Mouse (Mus musculus) embryonic facial prominence, embryonic 10.5 days (tissue): ENCODE measurements at regions not wholly inside any gene's neighbourhood (a gene's known extent, or its start where the extent isn't known, plus 50 kb on each side); places are given as distances from the start of the nearest gene placed in this dataset.

Experiments used
- DNase-seq: peaks from one replicate; pipeline ENCODE4 v3.0.0-alpha.2; 2017; ENCODE audit warnings: low spot score
- H3K27ac ChIP-seq: fragments of 300-500 bp; sonication (generic); replicated peaks from 2 replicates; pipeline ENCODE4 v1.5.1; 2016; ENCODE audit warnings: mild to moderate bottlenecking
- H3K27me3 ChIP-seq: fragments of 300-500 bp; sonication (generic); replicated peaks from 2 replicates; pipeline ENCODE4 v1.6.1; 2016; ENCODE audit warnings: low read depth, mild to moderate bottlenecking; ENCODE audit not compliant: poor library complexity, severe bottlenecking
- H3K36me3 ChIP-seq: fragments of 300-500 bp; sonication (generic); replicated peaks from 2 replicates; pipeline ENCODE4 v1.6.1; 2016; ENCODE audit warnings: mild to moderate bottlenecking, moderate library complexity
- H3K4me1 ChIP-seq: fragments of 300-500 bp; sonication (generic); 2 replicates; pipeline ENCODE4 v1.6.1; 2016
- H3K4me3 ChIP-seq: fragments of 300-500 bp; sonication (generic); 2 replicates; pipeline ENCODE4 v1.5.1; 2016; ENCODE audit warnings: mild to moderate bottlenecking, moderate library complexity
- H3K9me3 ChIP-seq: fragments of 300-500 bp; sonication (generic); 2 replicates; pipeline ENCODE4 v1.6.1; 2016; ENCODE audit warnings: mild to moderate bottlenecking
- WGBS: fragments of 180-500 bp; shearing (Covaris S2); methylation state at CpG from one replicate; pipeline ENCODE4 v1.1.7; 2016; 5-methylcytosine and 5-hydroxymethylcytosine counted together

- H3K36me3 ChIP-seq = no peaks in the 10 kb centered on the region
- H3K27me3 ChIP-seq = no peaks in the 10 kb centered on the region
- 71% methylated on average over 7 of the region's 7 CpGs for WGBS
- H3K27ac ChIP-seq = no peak overlapping the region
- H3K9me3 ChIP-seq = no peaks in the 10 kb centered on the region
- DNase-seq = no peak
- no peak overlapping the region for H3K4me3 ChIP-seq
- peaks cover 4% of the 10 kb centered on the region; the same call in 1 of the 2 replicates for H3K4me1 ChIP-seq
These were observed 53.5 kb upstream of the Ypel5 start for GRCm38 (mm10) chr17:72782775-72783174.

- no peak overlapping the region for H3K27ac ChIP-seq
- no peak overlapping the region for H3K4me3 ChIP-seq
- no peaks in the 10 kb centered on the region for H3K36me3 ChIP-seq
- peaks cover 4% of the 10 kb centered on the region; the same call in 1 of the 2 replicates for H3K4me1 ChIP-seq
- no peaks in the 10 kb centered on the region for H3K9me3 ChIP-seq
- DNase-seq = peak; percentile 57
- WGBS = 30% methylated on average over 6 of the region's 6 CpGs
- H3K27me3 ChIP-seq = no peaks in the 10 kb centered on the region
These were observed 54.5 kb upstream of the Ypel5 start for GRCm38 (mm10) chr17:72781786-72782185.

GRCm38 (mm10) chr17:72768266-72768665 is 68.0 kb upstream of the Ypel5 start:
- Histone ChIP-seq H3K27ac (no peak overlapping the region), H3K27me3 (no peaks in the 10 kb centered on the region), H3K4me3 (no peak overlapping the region), H3K4me1 (no peaks in the 10 kb centered on the region), H3K36me3 (no peaks in the 10 kb centered on the region), H3K9me3 (no peaks in the 10 kb centered on the region)
- 80% methylated on average over 4 of the region's 4 CpGs for WGBS
- no peak for DNase-seq

- no peaks in the 10 kb centered on the region for H3K27me3 ChIP-seq
- 80% methylated on average over 3 of the region's 3 CpGs for WGBS
- no peak for DNase-seq
- H3K4me3 ChIP-seq = no peak overlapping the region
- H3K9me3 ChIP-seq = no peaks in the 10 kb centered on the region
- H3K4me1 ChIP-seq = no peaks in the 10 kb centered on the region
- H3K27ac ChIP-seq = no peak overlapping the region
- H3K36me3 ChIP-seq = no peaks in the 10 kb centered on the region
These were observed 75.3 kb upstream of the Ypel5 start for GRCm38 (mm10) chr17:72760937-72761336.

GRCm38 (mm10) chr17:72746411-72746810 is 89.8 kb upstream of the Ypel5 start:
- H3K27me3 ChIP-seq = no peaks in the 10 kb centered on the region
- no peak overlapping the region for H3K27ac ChIP-seq
- no peaks in the 10 kb centered on the region for H3K4me1 ChIP-seq
- no peaks in the 10 kb centered on the region for H3K9me3 ChIP-seq
- DNase-seq = no peak
- no peak overlapping the region for H3K4me3 ChIP-seq
- WGBS = 69% methylated on average over 4 of the region's 4 CpGs
- H3K36me3 ChIP-seq = no peaks in the 10 kb centered on the region

GRCm38 (mm10) chr17:72733006-72733405 is 103.2 kb upstream of the Ypel5 start:
- 96% methylated on average over 1 of the region's 1 CpGs for WGBS
- Histone ChIP-seq H3K4me3 (no peak overlapping the region), H3K4me1 (peaks cover 6% of the 10 kb centered on the region), H3K27ac (no peak overlapping the region), H3K27me3 (no peaks in the 10 kb centered on the region), H3K36me3 (no peaks in the 10 kb centered on the region), H3K9me3 (no peaks in the 10 kb centered on the region)
- DNase-seq = no peak

- Histone ChIP-seq H3K9me3 (no peaks in the 10 kb centered on the region), H3K36me3 (no peaks in the 10 kb centered on the region), H3K27me3 (no peaks in the 10 kb centered on the region), H3K27ac (no peak overlapping the region), H3K4me3 (no peak overlapping the region), H3K4me1 (peaks cover 6% of the 10 kb centered on the region)
- DNase-seq = no peak
- WGBS = 91% methylated on average over 6 of the region's 6 CpGs
These were observed 104.6 kb upstream of the Ypel5 start for GRCm38 (mm10) chr17:72731691-72732090.

- peaks cover 6% of the 10 kb centered on the region for H3K4me1 ChIP-seq
- DNase-seq = no peak
- no peak overlapping the region for H3K4me3 ChIP-seq
- WGBS = 87% methylated on average over 5 of the region's 5 CpGs
- H3K27me3 ChIP-seq = no peaks in the 10 kb centered on the region
- H3K27ac ChIP-seq = no peak overlapping the region
- H3K36me3 ChIP-seq = no peaks in the 10 kb centered on the region
- no peaks in the 10 kb centered on the region for H3K9me3 ChIP-seq
These were observed 105.1 kb upstream of the Ypel5 start for GRCm38 (mm10) chr17:72731175-72731574.

GRCm38 (mm10) chr17:72720753-72721152 is 115.5 kb upstream of the Ypel5 start:
- Histone ChIP-seq H3K4me1 (no peaks in the 10 kb centered on the region), H3K36me3 (no peaks in the 10 kb centered on the region), H3K4me3 (no peak overlapping the region), H3K9me3 (no peaks in the 10 kb centered on the region), H3K27me3 (no peaks in the 10 kb centered on the region), H3K27ac (no peak overlapping the region)
- 57% methylated on average over 7 of the region's 7 CpGs for WGBS
- peak; percentile 34 for DNase-seq

- no peak overlapping the region for H3K4me3 ChIP-seq
- H3K4me1 ChIP-seq = no peaks in the 10 kb centered on the region
- H3K27ac ChIP-seq = no peak overlapping the region
- no peaks in the 10 kb centered on the region for H3K36me3 ChIP-seq
- H3K9me3 ChIP-seq = no peaks in the 10 kb centered on the region
- 67% methylated on average over 4 of the region's 4 CpGs for WGBS
- H3K27me3 ChIP-seq = no peaks in the 10 kb centered on the region
- no peak for DNase-seq
These were observed 115.2 kb upstream of the Alk start for GRCm38 (mm10) chr17:72719618-72720017.

- peaks cover 6% of the 10 kb centered on the region; the same call in 1 of the 2 replicates for H3K4me1 ChIP-seq
- 86% methylated on average over 7 of the region's 7 CpGs for WGBS
- H3K4me3 ChIP-seq = no peak overlapping the region
- no peak for DNase-seq
- H3K27ac ChIP-seq = no peak overlapping the region
- no peaks in the 10 kb centered on the region for H3K9me3 ChIP-seq
- no peaks in the 10 kb centered on the region for H3K36me3 ChIP-seq
- H3K27me3 ChIP-seq = no peaks in the 10 kb centered on the region
These were observed 87.2 kb upstream of the Alk start for GRCm38 (mm10) chr17:72691630-72692029.

GRCm38 (mm10) chr17:72689606-72690005 is 85.2 kb upstream of the Alk start:
- Histone ChIP-seq H3K27me3 (no peaks in the 10 kb centered on the region), H3K4me3 (no peak overlapping the region), H3K9me3 (no peaks in the 10 kb centered on the region), H3K4me1 (peaks cover 6% of the 10 kb centered on the region; the same call in 1 of the 2 replicates), H3K36me3 (no peaks in the 10 kb centered on the region), H3K27ac (no peak overlapping the region)
- DNase-seq = no peak
- 95% methylated on average over 10 of the region's 10 CpGs for WGBS

GRCm38 (mm10) chr17:72688800-72689199 is 84.4 kb upstream of the Alk start:
- DNase-seq = no peak
- Histone ChIP-seq H3K27ac (no peak overlapping the region), H3K9me3 (no peaks in the 10 kb centered on the region), H3K36me3 (no peaks in the 10 kb centered on the region), H3K4me1 (peaks cover 6% of the 10 kb centered on the region; the same call in 1 of the 2 replicates), H3K4me3 (no peak overlapping the region), H3K27me3 (no peaks in the 10 kb centered on the region)
- WGBS = 76% methylated on average over 8 of the region's 8 CpGs

GRCm38 (mm10) chr17:72674658-72675057 is 70.2 kb upstream of the Alk start:
- H3K9me3 ChIP-seq = no peaks in the 10 kb centered on the region
- H3K4me1 ChIP-seq = no peaks in the 10 kb centered on the region
- H3K4me3 ChIP-seq = no peak overlapping the region
- H3K27me3 ChIP-seq = no peaks in the 10 kb centered on the region
- H3K36me3 ChIP-seq = no peaks in the 10 kb centered on the region
- no peak for DNase-seq
- H3K27ac ChIP-seq = no peak overlapping the region
- 83% methylated on average over 4 of the region's 4 CpGs for whole genome bisulfite sequencing
